Mouse (Mus musculus): ENCODE results near the gene Fanci.
A peak's percentile ranks its signal among the peaks of the same experiment; 100 is the strongest.

The Fanci gene

GRCm38 (mm10) chr7:79463376-79464077 lies 71.8 kb downstream of the Fanci start:
- DNase-seq (ENCODE audit: low spot score in 2 of 2) = no peak

GRCm38 (mm10) chr7:79464776-79465420 lies 73.2 kb downstream of the Fanci start:
- DNase-seq (ENCODE audit: low spot score in 2 of 2) = peak in 1 of 2 experiments; percentile 27

GRCm38 (mm10) chr7:79465461-79466044 lies 73.8 kb downstream of the Fanci start:
- peak in 1 of 2 experiments; percentile 28 for DNase-seq (ENCODE audit: low spot score in 2 of 2)

- DNase-seq (ENCODE audit: low spot score in 2 of 2) = peak; percentile 97 to 99
These were observed 74.5 kb downstream of the Fanci start, which contains the start of gene Polg for GRCm38 (mm10) chr7:79466053-79466901. Gene Polg (minus strand): TSS chr7:79466362.

GRCm38 (mm10) chr7:79467951-79468350 lies 76.2 kb downstream of the Fanci start:
- DNase-seq (ENCODE audit: low spot score in 2 of 2) = no peak

- DNase-seq (ENCODE audit: low spot score in 2 of 2) = no peak
These were observed 77.3 kb downstream of the Fanci start for GRCm38 (mm10) chr7:79468994-79469393.

GRCm38 (mm10) chr7:79469766-79470165 lies 78.0 kb downstream of the Fanci start:
- no peak for DNase-seq (ENCODE audit: low spot score in 2 of 2)

GRCm38 (mm10) chr7:79470718-79471117 lies 79.0 kb downstream of the Fanci start:
- DNase-seq (ENCODE audit: low spot score in 2 of 2) = no peak

- no peak for DNase-seq (ENCODE audit: low spot score in 2 of 2)
These were observed 79.7 kb downstream of the Fanci start for GRCm38 (mm10) chr7:79471436-79471835.

GRCm38 (mm10) chr7:79472792-79473191 lies 81.1 kb downstream of the Fanci start:
- no peak for DNase-seq (ENCODE audit: low spot score in 2 of 2)

GRCm38 (mm10) chr7:79473496-79474194 lies 81.9 kb downstream of the Fanci start:
- DNase-seq (ENCODE audit: low spot score in 2 of 2) = no peak

- DNase-seq (ENCODE audit: low spot score in 2 of 2) = no peak
These were observed 83.2 kb downstream of the Fanci start for GRCm38 (mm10) chr7:79474831-79475399.

- DNase-seq (ENCODE audit: low spot score in 2 of 2) = peak; percentile 40 to 68
These were observed 94.8 kb downstream of the Fanci start for GRCm38 (mm10) chr7:79486528-79486927.

- peak in 1 of 2 experiments; percentile 71 for DNase-seq (ENCODE audit: low spot score in 2 of 2)
These were observed 102.2 kb downstream of the Fanci start for GRCm38 (mm10) chr7:79493915-79494314.

- peak; percentile 81 to 89 for DNase-seq (ENCODE audit: low spot score in 2 of 2)
These were observed 104.5 kb downstream of the Fanci start for GRCm38 (mm10) chr7:79495988-79496815.

- no peak for DNase-seq (ENCODE audit: low spot score in 2 of 2)
These were observed 105.1 kb downstream of the Fanci start for GRCm38 (mm10) chr7:79496816-79497328.

- peak; percentile 57 to 63 for DNase-seq (ENCODE audit: low spot score in 2 of 2)
These were observed 106.0 kb downstream of the Fanci start for GRCm38 (mm10) chr7:79497701-79498115.

GRCm38 (mm10) chr7:79498356-79498755 lies 106.6 kb downstream of the Fanci start:
- no peak for DNase-seq (ENCODE audit: low spot score in 2 of 2)

GRCm38 (mm10) chr7:79498965-79499595 lies 107.4 kb downstream of the Fanci start:
- DNase-seq (ENCODE audit: low spot score in 2 of 2) = peak in 1 of 2 experiments; percentile 58
